Mouse (Mus musculus) testis, postnatal 10 days (tissue): ENCODE data around the gene Crybg2.
A peak's percentile ranks its signal among the peaks of the same experiment; 100 is the strongest.

Source experiments
- DNase-seq: peaks from one replicate; pipeline ENCODE4 v3.0.0; 2021; ENCODE audit warnings: low spot score

The Crybg2 gene

DNA sequence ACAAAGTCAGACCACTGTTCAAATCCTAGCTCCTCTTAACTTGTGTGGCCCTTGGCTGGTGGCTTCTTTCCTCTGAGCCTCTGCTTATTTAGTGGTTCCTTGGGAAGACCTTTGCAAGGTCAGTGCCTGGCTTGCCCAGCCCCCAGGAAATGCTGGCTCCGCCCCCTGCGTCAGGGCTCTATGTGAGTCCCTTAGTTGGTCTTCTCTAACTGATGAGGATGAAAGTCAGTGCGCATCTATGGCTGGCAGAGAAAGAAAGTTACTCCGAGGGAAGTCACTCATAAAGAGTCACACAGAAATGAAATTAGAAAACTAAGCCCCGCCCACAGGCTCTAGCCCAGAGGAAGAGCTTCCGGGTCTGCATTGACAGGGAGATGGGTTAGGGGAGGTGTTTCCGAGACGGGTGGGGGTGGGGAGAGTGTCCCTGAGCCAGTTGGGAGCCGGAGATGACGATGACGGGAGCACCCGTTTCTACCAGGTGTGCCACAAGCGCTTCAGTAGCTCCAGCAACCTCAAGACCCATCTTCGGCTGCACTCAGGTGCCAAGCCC, 2.4 kb upstream of the Crybg2 start:
- no peak for DNase-seq

- no peak for DNase-seq
Observed at GRCm38 (mm10) chr4:134058908-134059307, 1.7 kb upstream of the Crybg2 start.

DNA sequence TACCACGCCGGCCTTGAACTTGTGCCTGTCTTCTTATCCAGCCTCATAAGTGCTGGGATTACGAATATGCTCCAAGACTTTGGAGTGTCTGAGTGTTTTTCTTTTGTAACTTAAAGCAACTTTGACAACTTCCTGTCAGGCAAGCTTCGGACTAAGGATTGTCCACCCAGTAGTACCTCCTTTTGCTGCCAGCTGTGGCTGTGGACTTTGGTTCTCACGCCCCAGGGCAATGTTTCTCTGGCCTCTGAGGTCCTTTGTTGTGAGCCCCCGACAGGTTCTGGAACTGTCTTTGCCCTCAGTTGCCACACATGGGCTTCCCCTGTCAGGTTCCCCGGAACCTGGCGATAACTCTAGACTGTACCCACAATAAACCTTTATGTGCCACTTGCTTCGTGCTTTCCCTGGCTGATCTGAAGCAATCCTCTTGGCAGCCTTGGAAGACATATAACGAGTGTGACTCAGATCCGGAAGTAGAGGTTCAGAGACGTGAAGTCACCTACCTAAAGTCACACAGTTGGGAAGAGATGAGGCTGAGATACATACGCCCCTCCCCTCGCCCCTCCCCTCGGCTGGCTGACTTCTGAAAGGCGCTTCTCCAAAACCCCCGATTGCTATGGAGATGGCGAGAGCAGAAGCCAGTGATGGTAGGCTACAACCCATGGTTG, 683 bp downstream of the Crybg2 start:
- no peak for DNase-seq

DNA sequence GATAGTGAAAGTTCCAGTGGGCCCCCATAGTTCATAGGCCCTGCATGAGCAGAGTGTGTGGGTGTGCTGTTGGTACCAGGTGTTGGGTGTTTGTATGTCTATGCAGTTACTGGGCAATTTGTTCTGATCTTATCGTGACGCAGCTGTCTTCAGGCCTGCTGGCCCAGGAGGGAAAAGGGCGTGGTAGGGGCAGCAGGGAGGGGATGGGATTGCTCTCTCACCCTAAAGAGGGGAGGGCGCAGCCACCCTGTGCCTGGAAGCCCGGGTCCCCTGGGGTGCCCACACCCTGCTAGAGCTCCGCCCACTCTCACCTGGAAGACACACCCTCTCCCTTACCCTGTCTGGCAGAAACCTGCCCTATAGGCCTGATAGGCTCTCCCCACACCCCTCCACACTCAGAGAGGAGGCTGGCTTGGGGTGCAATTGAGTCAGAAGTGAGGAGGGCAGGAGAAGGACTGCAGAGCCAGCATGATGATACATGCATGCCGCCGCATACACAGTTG, 1.4 kb downstream of the Crybg2 start:
- no peak for DNase-seq

DNA sequence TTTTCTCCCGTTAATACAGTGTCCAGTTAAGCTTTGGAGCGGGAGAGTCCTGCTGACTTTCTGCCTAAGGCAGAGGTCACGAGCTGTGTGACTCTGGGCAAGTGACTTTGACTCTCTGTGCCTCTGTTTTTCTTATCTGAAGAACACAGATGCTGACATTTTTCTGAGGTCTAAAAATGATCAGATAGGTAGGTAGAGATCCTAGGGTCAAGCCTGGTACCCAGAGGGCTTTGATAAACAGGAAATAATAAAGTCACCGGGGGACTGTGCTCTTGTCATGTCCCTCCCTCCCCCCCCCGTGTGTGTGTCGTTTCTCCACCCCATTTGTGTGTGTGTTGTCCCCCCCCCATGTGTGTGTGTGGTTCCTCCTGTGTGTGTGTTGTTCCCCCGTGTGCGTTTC, 1.9 kb downstream of the Crybg2 start:
- DNase-seq, result no peak

DNA sequence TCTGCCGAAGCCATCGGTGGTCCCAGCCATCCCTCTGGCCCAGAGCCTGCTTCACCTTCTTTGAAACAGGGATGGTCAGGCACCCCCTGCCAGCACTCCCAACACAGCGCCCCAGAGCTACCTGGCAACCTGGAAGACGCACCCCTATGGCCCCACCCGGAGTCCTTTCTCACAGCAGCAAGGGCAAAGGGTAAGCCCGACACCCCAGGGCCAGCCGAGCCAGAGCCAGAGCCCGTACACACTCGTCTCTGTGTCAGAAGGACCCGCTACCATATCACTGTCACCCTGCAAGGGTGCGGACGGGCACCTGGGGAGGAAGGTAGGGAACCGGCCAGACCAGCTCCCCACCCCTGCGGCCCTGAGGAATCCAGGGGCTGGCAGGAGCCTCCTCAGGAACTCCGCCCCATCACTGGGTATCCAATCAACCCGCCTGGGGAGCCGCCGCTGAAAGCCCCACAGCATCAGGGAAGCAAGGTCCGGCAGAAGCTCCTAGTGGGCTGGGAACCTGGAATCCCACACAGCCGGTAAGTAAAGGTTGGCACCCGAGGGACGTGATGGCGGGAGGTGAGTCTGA, 4.9 kb downstream of the Crybg2 start:
- DNase-seq, result no peak

DNA sequence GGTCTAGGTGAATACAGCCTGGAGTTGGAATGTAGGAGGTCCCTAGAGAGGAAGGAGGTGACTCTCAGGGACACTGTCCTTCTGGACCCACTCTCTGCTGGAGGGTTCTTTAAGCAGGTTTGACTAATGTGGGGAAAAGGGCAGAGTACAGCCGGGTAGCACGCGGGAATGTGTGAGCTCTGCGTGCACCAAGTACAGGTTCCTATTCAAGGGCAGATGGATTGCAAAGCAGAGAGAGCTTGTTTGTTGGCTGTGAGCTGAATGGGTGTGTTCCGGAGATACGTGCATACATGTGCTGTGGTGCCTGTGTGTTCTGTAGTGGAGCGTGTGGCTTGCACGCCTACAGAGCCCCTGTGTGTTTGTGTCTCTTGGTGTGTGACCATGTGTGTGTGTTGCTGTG, 6.8 kb downstream of the Crybg2 start:
- no peak for DNase-seq

GRCm38 (mm10) chr4:134067833-134068544, 7.4 kb downstream of the Crybg2 start:
- DNase-seq, result no peak

DNA sequence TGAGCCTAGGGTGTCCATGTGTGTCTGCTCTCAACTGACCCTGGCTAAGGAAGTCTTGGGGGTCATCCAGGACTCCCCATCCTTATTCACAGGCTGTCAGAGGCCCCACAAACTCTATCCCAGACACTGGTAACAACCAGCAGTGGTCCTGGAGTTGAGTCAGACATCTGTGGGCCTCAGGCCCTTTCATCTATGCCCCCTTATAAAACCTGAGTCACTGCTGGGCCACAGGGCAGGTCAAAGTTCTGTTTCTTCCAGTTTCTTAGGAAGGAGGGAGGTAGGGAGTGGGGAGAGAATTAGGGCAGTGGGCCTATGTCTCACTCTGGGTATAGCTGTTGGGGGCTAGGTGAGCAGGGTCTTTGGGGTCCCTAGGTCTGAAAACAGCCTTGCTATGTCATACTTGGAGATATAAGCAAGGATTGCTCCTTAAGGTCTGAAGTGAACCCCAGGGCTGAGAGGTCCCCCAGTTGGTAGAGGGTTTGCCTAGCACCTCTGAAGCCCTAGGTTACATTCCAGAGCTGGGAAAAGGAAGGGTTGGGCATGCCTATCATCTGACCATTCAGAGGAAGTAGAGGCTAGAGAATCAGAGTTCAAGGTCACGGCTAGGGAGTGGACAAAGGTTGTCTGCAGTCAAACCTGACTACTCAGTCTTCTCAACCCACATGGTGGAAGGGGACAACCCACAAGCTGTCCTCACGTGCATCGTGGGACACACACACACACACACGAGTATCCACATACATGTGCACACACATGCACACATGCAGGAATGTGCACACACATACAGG, 8.4 kb downstream of the Crybg2 start:
- DNase-seq, result no peak

- DNase-seq, result peak; percentile 74
Observed at GRCm38 (mm10) chr4:134078694-134079093, 18.1 kb downstream of the Crybg2 start.

DNA sequence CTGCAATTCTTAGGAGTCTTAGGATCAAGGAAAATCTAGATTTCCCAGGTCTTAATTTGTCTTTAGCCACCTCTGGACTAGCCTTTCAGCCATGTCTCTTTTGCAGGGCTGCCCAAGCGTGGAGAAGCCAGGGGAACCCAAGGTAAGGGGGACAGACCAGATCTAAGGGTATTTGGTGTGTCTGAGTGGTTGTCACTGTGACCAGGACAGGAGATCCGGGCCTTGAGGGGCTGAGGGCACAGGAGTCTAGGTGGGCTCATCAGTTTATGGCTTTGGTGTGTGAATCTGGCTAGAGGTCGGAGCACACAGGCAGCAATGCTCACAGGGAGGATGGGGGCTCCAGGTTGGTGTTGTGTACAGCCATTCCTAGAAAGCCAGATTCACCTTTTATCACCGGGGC, 20.1 kb downstream of the Crybg2 start:
- DNase-seq, result no peak

GRCm38 (mm10) chr4:134081730-134082386, 21.2 kb downstream of the Crybg2 start:
- DNase-seq, result peak; percentile 79

- DNase-seq, result no peak
Observed at GRCm38 (mm10) chr4:134082460-134082859, 21.8 kb downstream of the Crybg2 start.

- DNase-seq, result no peak
Observed at GRCm38 (mm10) chr4:134084999-134085398, 24.4 kb downstream of the Crybg2 start.

DNA sequence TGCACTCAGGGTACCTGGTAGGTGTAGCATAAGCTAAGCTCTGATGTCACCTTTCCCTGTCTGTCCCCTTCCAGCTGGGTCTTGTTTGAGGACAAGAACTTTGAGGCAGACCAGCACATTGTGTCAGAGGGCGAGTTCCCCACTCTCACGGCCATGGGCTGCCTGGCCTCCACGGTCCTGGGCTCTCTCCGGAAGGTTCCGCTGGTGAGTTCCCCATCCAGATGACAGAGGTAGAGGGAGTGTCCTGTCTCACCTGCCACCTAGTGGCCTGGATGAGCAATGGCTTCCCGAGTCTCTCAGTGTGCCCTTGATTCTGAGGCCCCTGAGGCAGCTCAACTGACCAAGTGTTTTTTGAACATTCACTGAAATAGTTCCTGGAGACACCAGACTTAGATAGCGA, 26.8 kb downstream of the Crybg2 start:
- DNase-seq, result no peak

GRCm38 (mm10) chr4:134089029-134089428, 28.4 kb downstream of the Crybg2 start:
- DNase-seq, result no peak

DNA sequence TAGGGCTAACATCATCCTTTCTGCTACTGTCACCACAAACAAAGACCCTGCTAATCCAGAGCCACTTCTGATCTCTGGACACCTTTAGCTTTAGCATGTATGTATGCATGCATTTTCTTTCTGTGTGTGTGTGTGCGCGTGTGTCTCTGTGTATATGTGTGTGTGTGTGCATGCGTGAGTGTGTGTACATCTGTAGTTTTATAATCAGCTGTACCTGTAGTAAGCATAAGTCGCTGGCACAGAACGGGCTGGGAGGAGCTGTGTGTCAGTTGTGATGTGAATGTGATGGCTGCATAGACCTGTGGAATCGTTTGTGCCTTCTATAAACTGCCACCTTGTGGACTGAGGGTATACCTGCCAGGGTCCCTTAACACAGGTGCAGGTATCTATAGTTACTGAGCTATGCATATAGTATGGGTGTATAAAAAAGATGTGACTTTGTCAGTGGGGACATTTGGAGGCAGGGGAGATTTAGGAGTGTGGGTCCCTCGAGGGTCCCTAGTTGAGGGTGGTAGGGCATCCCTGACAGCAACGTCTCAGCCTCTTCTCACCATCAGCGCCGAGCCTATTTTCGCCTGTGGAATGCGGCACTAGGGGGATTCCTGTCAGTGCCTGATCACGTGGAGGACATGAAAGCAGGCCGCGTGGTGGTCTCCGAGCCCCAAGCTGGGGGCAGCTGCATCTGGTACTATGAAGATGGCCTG, 30.1 kb downstream of the Crybg2 start:
- DNase-seq, result no peak

- no peak for DNase-seq
Observed at GRCm38 (mm10) chr4:134091225-134091529, 30.6 kb downstream of the Crybg2 start.

GRCm38 (mm10) chr4:134092382-134093288, 32.0 kb downstream of the Crybg2 start:
- peak; percentile 78 for DNase-seq

- DNase-seq, result no peak
Observed at GRCm38 (mm10) chr4:134094004-134094564, 33.5 kb downstream of the Crybg2 start.
